Mouse (Mus musculus) frontal cortex, postnatal 25 days (tissue): Measurements from ENCODE around the gene Plxnc1.

ENCODE experiments used
- DNase-seq, 2 experiments: peaks; one replicate each; pipeline ENCODE4 v3.0.0; 2022; ENCODE audit warnings: low spot score in 2 of 2

The Plxnc1 gene

DNA sequence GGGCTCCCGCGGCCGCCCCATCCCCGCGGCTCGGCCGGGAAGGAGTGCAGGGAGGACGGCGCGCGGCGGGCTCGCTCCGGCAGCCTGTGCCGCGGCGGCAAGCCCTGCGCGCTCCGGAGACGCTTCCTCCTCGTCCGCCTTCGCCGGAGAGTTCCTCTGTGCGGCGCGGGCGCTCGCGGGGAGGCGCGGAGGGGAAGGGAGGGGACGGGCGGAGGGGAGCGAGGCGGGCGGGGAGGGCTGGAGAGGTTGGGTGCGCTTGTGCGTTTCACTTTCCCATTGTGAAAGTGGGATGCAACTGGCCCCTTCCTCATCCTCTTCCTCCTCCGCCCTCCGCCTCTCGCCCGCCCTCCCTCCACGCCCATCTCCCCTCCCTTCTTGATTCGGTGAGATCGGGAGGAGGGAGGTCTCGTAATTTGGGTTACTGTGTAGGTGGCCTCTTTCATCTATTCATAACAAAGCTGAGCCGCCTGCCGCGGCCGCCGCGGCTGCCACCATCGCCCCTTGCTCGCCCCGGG, at the start of gene Plxnc1:
Gene Plxnc1 (minus strand): TSS at position 145 of the 515 bp plus-strand sequence.
- DNase-seq, result peak; percentile 21 to 46

DNA sequence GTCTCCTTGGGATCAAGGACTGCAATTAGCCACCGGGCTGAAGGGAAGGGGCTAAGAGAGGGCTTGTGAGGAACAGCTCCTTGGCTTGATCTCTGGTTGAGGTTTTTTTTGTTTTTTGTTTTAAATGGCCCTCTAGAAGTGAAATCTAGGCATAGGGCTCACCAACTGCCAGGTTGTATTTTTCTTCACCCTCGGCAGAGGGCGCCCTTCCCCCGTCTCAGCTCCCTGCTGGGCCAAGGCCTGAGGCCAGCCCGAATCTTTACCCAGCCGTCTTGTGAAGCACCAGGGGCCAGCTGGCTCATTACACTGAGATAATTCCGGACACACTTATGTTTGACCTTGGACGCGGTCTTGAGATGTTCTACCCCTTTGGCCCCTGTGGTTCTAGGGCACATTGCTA, 47.5 kb upstream of the Plxnc1 start:
- DNase-seq, result peak; percentile 42 to 69

DNA sequence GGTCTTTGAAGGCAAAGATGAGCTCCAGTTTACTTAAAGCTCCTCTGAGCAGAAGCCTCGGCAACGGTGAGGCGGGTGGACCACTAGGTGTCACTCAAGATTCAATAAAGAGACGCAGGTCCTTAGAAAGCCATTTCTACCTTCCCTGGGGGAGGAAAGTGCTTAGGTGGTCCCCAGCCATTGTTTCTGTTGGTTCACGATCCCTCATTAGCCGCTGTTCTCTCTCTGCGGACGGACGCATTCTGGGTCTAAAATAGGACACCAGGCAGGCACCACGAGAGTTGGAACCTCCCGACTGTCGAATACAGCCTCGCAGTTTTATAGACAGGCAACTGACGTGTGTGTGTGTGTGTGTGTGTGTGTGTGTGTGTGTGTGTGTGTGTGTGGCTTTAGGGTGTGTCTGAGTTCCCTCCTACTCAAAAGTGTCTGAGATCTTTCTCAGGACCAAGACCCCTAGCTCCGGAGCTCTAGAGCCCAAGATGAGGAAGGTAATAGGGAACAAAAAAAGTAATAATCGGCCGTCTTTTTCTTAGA, 47.0 kb upstream of the Plxnc1 start:
- DNase-seq, result peak; percentile 69 to 79

DNA sequence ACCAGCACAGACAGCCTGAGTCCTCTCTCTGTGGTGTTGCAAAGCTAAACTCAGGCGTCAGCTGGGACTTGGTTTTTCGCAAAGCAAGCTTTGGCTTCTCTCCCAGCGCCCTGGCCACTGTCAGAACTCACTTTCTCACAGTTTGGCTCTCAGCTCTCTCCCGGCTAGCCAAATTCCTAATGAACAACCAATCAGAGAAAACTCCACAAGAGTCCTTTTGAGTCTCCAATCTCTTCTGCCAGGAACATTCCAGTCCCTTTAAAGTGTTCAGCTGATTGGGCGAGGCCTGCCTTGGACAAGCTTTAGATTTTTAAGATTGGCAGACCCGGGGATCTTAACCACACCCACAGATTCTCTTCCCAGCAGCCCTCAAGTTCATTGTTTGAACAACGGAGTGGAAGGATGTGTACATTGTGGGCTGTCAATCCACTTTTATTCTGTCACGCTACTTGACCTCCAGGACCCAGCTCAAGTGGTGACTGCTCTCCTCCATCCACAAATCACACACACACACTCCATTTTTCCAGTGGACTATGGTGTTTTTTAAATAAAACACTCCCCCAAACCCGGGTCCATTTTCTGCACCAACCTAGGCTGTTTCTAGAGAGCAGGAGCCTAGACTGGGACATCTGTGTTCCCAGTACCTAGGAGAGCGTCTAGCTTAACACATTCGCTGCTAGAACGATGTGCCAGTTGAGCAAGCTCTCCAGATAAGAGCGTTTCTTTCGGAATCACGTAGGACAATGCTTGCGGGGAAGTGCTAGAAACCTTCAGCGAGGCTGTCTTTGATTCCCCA, 46.3 kb upstream of the Plxnc1 start:
- DNase-seq, result no peak

DNA sequence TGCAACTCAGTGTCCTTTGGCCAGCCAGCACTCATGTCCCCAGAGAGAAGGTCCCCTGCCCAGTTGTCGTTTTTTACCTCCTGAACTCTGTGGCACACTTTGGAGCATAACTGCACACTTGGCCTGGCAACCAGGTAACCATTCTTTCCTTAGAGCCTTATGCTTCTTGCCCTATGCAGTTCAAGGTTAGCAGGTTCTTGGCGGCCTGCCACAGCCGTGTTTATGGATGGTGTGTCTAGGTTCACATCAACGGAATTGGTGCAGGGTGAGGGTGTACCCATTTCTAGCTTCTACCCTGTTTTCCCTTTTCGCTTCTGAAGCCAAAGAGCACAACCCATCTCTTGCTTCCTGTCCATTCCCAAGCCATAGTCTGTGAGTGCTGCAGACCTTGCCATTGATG, 44.7 kb upstream of the Plxnc1 start:
- no peak for DNase-seq

DNA sequence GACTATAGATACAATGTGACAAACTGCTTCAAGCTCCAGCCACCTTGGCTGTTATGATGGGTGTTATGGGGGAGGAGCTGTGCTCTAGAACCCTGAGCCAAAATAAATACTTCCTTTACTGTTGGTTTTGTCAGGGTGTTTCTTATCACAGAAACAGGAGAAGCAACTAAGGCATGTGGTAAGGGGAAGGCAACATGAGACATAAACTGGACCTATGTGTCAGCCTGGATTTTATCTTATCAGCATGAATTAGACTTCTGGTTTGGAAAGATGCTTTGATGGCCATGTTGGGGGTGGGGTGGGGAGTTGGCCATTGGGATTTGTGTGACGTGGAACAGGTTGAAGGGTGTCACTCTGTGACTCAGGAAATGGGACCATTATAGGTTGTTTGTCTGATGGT, 40.5 kb upstream of the Plxnc1 start:
- no peak for DNase-seq

DNA sequence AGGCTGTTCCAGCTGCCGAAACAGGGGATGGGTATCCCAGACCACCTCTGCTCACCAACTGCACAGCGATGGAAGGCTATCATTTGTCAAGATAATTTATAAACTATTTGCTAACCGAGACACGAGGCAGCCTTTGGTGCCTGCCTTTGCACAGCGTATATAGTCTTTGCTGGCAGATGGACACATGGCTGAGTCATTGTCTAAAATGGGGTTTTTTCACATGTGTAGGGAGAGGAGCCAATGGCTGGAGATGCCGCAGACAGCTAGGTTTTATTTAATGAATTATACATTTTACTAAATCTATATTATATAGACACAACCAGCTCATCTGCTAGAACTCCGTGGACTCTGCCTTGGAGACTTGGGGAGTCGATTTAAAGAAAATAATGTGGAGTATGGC, 37.9 kb upstream of the Plxnc1 start:
- DNase-seq, result no peak

DNA sequence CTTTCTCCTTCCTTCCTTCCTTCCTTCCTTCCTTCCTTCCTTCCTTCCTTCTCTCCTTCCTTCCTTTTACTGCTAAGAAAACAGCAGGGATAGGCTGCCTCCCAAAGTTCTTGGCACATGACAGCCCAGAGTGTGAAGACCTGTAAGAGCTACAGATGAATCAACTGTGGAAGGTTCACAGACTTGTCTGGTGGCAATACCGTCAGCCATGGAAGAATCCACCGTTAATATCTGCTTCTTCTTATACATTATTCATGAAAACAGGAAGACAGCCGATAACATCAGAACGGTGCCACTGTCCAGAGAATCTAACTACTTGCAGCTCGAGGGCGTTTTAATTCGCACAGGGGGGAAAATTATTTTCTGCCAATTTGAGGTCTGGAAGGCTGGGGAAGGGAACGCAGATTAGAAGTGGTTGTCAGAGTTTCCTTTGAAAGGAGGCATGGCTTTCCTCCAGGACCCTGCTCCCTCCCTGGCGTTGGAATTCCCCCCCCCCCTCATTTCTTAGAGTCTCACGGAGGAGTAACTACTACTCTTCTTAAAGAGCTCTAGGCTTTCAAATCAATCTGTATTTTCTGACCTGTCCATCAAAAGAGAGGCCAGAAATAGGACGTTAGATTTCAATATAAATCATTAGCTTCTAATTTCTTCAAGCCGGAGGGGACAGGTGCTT, 37.0 kb upstream of the Plxnc1 start:
- DNase-seq, result no peak

DNA sequence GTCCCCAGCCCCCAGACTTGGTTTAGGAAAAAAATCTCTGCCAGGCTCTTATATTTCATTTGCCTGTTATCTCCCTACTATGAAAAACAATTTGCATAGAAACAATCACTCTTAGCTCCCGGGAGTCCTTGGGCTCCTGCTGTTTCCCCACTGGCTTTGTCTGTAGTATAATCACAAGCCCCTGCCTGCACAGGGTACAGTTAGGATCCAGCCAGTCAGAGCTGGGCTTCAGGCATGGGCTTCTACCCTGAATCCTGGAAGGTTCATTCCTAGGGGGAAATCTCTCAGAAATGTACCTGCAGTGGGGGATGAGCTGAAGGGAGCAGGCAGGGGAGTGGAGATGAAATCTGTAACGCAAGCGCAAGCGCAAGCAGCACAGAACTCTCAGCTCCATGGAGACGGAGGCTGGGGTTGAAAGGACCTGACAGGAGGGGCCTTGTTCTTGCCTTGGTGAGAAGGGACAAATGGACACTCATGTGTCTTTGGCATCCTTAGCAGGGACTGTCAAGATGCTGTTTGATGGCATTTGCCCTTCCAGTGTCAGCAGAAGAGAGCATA, 33.7 kb upstream of the Plxnc1 start:
- DNase-seq, result no peak

DNA sequence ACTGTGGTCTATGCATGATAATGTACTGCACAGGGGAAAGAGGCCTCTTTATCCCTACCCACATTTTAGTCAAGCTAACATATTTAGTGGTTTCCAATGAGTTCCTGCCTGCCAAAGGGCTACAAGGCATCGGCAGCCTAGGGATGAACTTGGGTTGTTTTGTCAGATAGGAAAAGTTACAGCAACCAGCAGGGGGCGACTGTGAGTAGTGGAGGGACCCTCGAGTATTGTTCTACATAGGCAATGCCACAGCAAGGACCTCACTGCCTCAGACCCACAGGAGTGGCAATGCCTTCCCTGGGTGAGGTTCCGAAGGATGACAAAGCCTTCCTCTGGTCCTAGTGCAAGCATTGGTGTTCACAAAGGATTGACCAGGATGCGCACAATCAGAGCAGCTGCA, 31.7 kb upstream of the Plxnc1 start:
- DNase-seq, result no peak

DNA sequence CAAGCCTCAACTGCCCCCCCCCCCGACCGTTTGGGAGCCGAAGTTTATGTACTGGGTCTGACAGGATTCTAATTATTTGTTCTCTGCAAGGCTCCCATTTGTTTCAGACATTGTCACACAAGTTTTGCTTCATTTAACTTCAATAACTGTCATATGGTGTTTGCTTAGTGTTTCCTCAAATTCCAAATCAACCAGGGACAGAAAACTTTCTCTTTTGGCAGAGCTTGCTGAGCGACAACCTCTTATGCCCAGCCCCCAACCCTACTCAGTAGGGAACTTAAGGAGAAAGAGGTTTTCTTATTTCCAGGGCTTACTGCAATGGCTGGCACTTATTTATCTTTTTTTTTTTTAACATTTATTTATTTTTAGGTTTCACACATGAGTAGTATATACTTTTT, 30.5 kb upstream of the Plxnc1 start:
- no peak for DNase-seq

DNA sequence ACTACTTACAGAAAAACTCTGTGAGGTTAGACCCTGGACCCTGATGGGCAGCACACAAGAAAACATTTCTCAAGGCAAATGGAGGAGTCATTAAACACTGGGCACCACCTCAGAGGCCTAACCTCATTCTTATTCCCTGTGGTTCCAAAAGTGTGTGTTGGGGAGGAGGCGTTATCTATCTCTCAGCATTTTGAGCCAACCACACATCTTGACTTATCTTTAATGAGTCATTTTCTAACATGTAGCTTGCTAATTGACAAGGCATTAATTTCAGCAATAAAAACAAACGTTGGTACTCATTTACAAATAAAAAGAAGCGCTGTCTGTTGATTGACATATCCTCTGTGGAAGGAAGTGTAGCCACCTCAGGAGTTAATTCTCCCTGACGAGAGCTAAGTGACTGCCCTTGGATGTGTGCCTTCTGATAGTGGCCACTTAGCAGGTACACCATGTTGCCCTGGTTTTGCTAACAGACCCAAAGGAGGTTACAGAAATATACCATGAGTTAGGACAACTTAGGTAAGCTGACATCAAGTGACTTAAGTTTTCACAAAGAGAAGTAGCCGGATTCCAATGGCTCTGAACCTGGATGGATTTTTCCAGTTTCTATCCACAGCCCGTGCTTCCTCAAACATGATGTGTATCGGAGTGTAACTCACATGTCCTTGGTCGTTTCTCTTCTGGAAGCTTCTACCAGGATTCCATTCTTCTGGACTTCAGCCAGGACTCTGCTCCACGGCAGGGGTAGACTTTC, 29.9 kb upstream of the Plxnc1 start:
- DNase-seq, result no peak

DNA sequence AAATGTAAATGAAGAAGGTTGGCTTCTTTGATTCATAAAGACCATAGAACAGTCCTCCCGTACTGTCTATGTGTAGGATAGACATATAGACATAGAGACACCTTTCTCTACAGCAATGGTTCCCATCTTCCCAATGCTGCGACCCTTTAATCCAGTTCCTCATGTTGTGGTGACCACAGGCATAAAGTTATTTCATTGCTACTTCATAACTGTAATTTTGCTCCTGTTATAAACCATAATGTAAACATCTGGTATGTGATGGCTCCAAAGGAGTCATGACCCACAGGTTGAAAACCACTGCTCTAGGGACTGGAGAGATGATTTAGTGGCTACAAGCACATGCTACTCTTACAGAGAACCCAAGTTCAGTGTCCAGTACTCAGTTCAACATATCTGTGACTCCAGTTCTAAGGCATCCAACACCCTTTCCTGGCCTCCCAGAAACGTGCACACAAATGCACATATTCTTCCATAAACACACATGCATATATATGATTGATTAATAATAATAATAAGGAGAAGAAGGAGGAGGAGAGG, 27.1 kb upstream of the Plxnc1 start:
- no peak for DNase-seq

DNA sequence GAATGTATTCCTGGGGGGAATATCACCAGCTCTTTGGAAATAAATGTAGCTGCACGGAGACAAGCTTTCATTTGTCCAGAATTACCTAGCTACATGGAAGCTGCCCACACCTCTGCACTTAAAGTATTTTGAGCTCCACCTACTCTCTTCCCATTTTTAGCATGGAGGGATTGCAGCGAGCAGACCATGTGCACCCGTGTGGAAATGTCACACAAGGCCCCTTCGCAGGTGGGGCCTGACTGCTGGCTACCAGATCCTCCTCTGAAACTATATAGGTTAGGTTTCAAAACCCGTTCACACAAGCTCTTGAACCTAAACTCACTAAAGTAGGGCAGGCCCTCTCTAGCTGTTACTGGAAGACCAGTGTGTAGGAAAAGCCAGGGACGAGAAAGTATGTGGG, 25.6 kb upstream of the Plxnc1 start:
- no peak for DNase-seq

DNA sequence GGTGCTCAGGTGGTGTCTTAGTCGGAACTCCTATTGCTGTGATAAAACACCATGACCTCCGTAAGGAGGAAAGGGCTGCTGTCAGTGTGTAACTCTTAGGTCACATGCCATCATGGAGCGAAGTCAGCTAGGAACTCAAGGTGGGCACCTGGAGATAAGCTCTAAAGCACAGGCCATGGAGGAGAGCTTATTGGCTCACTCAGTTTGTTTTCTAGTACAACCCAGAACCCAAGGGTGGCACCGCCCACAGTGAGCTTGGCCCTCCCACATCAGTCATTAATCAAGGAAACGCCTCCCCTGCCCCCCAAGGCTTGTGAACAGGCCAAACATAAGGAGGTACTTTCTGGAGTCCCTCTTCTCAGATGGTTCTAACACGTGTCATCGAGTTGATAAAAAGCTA, 22.8 kb upstream of the Plxnc1 start:
- no peak for DNase-seq

DNA sequence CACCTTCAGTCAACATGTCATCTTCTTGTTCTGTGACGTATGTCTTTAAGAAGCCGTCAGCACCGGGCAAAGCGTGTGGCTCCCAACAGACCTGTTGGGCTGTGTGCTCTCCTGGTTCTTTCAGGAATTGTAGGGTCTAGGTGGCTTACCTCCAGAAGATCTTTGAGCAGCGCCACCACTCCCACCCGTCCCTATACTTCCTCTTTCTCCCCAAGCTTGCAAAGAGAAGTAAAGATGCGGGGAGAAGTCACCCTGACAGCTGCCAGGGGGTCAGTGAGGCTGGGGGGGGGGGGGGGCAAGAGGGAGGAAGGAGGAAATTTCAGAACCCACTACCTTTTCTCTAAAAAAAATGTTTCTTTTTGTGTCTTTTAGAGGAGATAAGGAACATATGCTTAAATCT, 22.2 kb upstream of the Plxnc1 start:
- no peak for DNase-seq

DNA sequence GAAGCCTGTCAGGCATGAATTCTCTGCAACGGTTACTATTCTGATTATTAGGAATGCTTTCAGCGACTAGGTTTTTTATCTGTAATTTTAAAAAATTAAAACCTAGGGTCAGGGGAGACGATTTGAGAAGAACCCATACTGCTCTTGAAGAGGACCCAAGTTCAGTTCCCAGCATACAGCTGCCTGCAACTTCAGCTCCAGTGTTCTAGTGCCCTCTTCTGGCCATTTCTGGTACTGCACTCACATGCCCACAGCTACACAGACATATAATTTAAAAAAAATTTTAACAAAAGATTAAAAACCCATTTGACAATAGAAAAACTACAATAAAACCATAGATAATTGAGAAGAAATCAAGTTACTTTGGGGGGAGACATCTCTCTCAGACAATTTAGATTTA, 20.5 kb upstream of the Plxnc1 start:
- DNase-seq, result no peak

DNA sequence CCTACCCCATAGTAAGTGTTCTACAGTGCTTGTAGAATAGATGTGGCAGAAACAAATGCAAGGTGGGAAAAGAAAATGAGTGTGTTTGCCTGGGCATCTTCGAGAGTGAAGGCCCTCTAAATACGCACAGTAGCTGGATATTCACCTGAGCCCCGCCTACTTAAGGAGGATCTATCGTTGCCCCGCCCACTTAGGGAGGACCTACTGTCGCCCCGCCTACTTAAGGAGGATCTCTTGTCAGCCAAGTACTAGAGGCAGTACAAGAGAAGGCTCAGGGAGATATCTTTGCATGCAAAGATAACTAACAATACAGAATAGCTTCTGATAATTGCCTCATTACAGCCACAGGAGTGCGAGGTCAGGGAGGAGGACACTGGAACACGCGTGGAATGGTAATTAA, 17.4 kb upstream of the Plxnc1 start:
- DNase-seq, result no peak

DNA sequence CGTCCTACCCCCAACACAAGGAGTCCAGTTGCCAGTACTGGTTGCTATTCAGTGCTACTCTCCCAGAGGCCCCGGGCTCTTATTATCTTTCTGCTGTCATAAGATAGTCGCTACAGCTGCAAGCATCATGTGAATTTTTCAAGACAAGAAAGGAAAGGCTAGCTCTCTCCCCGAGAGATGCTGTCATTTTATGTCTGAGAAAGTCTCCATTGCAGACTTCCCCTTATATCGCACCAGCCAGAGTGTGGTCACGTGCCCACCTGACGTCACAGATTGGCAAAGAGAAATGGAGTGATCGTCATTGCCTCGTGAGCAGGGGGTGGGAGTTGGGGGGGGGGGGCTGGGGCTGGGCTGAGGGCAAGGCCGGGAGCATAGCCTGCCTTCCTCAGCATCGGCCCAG, 16.6 kb upstream of the Plxnc1 start:
- no peak for DNase-seq

DNA sequence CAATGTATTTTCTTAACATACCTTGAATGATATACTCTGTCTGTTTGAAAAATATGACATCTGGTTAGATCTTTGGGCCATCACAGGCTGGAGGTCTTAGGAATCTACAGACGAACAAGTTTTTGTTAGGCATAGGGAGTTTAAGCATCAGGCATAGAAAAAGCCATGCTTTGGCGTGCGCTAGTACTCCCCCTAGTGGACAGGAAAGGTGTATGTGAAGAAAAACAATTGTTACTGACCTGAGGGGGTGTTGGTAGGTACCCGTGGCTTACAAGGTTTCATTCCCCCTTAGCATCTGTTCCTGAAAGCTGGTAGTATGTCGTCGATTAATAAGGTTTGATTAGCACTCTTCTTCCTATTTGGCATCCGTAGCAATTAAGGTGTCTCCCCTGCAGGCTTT, 13.7 kb upstream of the Plxnc1 start:
- DNase-seq, result no peak

DNA sequence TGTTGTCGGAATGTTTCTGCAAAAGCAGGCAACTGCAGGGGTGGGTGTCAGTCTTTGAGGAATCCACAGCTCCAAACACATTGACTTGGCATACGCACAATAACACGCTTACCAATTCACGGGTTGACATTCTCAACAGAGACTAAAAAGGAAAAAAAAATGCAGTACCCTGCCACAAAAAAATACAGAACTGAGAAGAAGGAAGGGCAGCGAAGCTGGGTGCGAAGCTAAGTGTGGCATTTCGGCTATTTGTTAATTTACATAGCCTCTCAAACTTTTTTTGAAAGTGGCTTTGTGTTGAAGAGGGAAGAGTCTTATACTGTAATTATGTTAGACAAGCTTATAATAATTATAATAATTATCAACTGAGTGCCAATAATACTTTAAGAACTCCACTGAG, 13.1 kb upstream of the Plxnc1 start:
- DNase-seq, result no peak
